Mouse (Mus musculus) olfactory bulb, adult 2 months (tissue): ENCODE results near the gene Nacc1.

ENCODE experiments used
- CTCF ChIP-seq: fragments of 200-500 bp; IDR thresholded peaks from 2 replicates; pipeline ENCODE4 v1.5.1; 2012; ENCODE audit warnings: low read depth, mild to moderate bottlenecking, low read length, moderate library complexity; ENCODE audit not compliant: insufficient read depth
- POLR2A ChIP-seq: fragments of 200-500 bp; IDR thresholded peaks from 2 replicates; pipeline ENCODE4 v1.6.1; 2012; ENCODE audit warnings: mild to moderate bottlenecking, low read depth, low read length, moderate library complexity; ENCODE audit not compliant: insufficient read depth

GRCm38 (mm10) chr8:84640617-84641294 lies 46.9 kb downstream of the Nacc1 start:
- TF ChIP-seq CTCF (no peak), POLR2A (no peak)
